Mouse (Mus musculus): ENCODE results near the gene Evl. TPM values are rescaled to one million over a fixed set of nuclear protein-coding genes. Genes with fewer than 3 reads are reported as not detected.

The Evl gene
- polyA plus RNA-seq, 1 experiment from 2014 or later, result 14.3 TPM

- H3K36me3 ChIP-seq (replicated peaks; ENCODE audit: insufficient read depth, low read length), result no peaks in the 10 kb centered on the region
- no peak overlapping the region for H3K27ac ChIP-seq (ENCODE audit: low read depth)
- ATAC-seq (no peak), DNase-seq (no peak)
- 37% methylated on average over 4 of the region's 4 CpGs for WGBS (ENCODE audit: insufficient replicate concordance)
- no peak for TF ChIP-seq CTCF (IDR thresholded peaks at IDR 0.05; ENCODE audit: low read depth)
- TF ChIP-seq EP300 (IDR thresholded peaks at IDR 0.05; ENCODE audit: low read depth), result no peak
- H3K9ac ChIP-seq (replicated peaks), result no peak overlapping the region
- no peaks in the 10 kb centered on the region for H3K27me3 ChIP-seq (ENCODE audit: insufficient read depth, low read length)
- H3K4me2 ChIP-seq (ENCODE audit: low read depth, low read length), result no peak overlapping the region
- H3K9me3 ChIP-seq (ENCODE audit: low read length), result no peaks in the 10 kb centered on the region
- H3K4me1 ChIP-seq (ENCODE audit: insufficient read depth), result no peaks in the 10 kb centered on the region
- no peak overlapping the region for H3K4me3 ChIP-seq (ENCODE audit: low read depth, low read length)
Observed at GRCm38 (mm10) chr12:108600864-108601263, 46.3 kb downstream of the Evl start.

GRCm38 (mm10) chr12:108601326-108601725 is 46.8 kb downstream of the Evl start:
- Histone ChIP-seq H3K4me1 (ENCODE audit: insufficient read depth) (no peaks in the 10 kb centered on the region), H3K27ac (ENCODE audit: low read depth) (no peak overlapping the region), H3K4me2 (ENCODE audit: low read depth, low read length) (no peak overlapping the region), H3K9ac (replicated peaks) (no peak overlapping the region), H3K9me3 (ENCODE audit: low read length) (no peaks in the 10 kb centered on the region), H3K4me3 (ENCODE audit: low read depth, low read length) (no peak overlapping the region), H3K36me3 (replicated peaks; ENCODE audit: insufficient read depth, low read length) (no peaks in the 10 kb centered on the region), H3K27me3 (ENCODE audit: insufficient read depth, low read length) (no peaks in the 10 kb centered on the region)
- DNase-seq, result no peak
- no peak for TF ChIP-seq EP300 (IDR thresholded peaks at IDR 0.05; ENCODE audit: low read depth)
- no peak for TF ChIP-seq CTCF (IDR thresholded peaks at IDR 0.05; ENCODE audit: low read depth)
- no peak for ATAC-seq
- WGBS (ENCODE audit: insufficient replicate concordance), result 59% methylated on average over 8 of the region's 8 CpGs

- no peak for DNase-seq
- no peaks in the 10 kb centered on the region for H3K27me3 ChIP-seq (ENCODE audit: insufficient read depth, low read length)
- no peak for ATAC-seq
- no peak for TF ChIP-seq CTCF (IDR thresholded peaks at IDR 0.05; ENCODE audit: low read depth)
- TF ChIP-seq EP300 (IDR thresholded peaks at IDR 0.05; ENCODE audit: low read depth), result no peak
- H3K27ac ChIP-seq (ENCODE audit: low read depth), result no peak overlapping the region
- H3K9me3 ChIP-seq (ENCODE audit: low read length), result no peaks in the 10 kb centered on the region
- H3K4me2 ChIP-seq (ENCODE audit: low read depth, low read length), result no peak overlapping the region
- H3K9ac ChIP-seq (replicated peaks), result no peak overlapping the region
- no peak overlapping the region for H3K4me3 ChIP-seq (ENCODE audit: low read depth, low read length)
- H3K4me1 ChIP-seq (ENCODE audit: insufficient read depth), result no peaks in the 10 kb centered on the region
- no peaks in the 10 kb centered on the region for H3K36me3 ChIP-seq (replicated peaks; ENCODE audit: insufficient read depth, low read length)
Observed at GRCm38 (mm10) chr12:108604546-108604945, 50.0 kb downstream of the Evl start.

GRCm38 (mm10) chr12:108605521-108606281 is 51.2 kb downstream of the Evl start:
- H3K4me3 ChIP-seq (ENCODE audit: low read depth, low read length), result no peak overlapping the region
- no peak overlapping the region for H3K27ac ChIP-seq (ENCODE audit: low read depth)
- no peak for TF ChIP-seq CTCF (IDR thresholded peaks at IDR 0.05; ENCODE audit: low read depth)
- TF ChIP-seq EP300 (IDR thresholded peaks at IDR 0.05; ENCODE audit: low read depth), result no peak
- no peak for DNase-seq
- H3K9me3 ChIP-seq (ENCODE audit: low read length), result no peaks in the 10 kb centered on the region
- H3K9ac ChIP-seq (replicated peaks), result no peak overlapping the region
- WGBS (ENCODE audit: insufficient replicate concordance), result 62% methylated on average over 12 of the region's 12 CpGs
- H3K4me2 ChIP-seq (ENCODE audit: low read depth, low read length), result no peak overlapping the region
- no peaks in the 10 kb centered on the region for H3K4me1 ChIP-seq (ENCODE audit: insufficient read depth)
- no peaks in the 10 kb centered on the region for H3K27me3 ChIP-seq (ENCODE audit: insufficient read depth, low read length)
- ATAC-seq, result no peak
- no peaks in the 10 kb centered on the region for H3K36me3 ChIP-seq (replicated peaks; ENCODE audit: insufficient read depth, low read length)

- no peaks in the 10 kb centered on the region for H3K27me3 ChIP-seq (ENCODE audit: insufficient read depth, low read length)
- DNase-seq, result no peak
- no peak overlapping the region for H3K27ac ChIP-seq (ENCODE audit: low read depth)
- H3K4me3 ChIP-seq (ENCODE audit: low read depth, low read length), result no peak overlapping the region
- H3K36me3 ChIP-seq (replicated peaks; ENCODE audit: insufficient read depth, low read length), result no peaks in the 10 kb centered on the region
- WGBS (ENCODE audit: insufficient replicate concordance), result 70% methylated on average over 7 of the region's 7 CpGs
- H3K9ac ChIP-seq (replicated peaks), result no peak overlapping the region
- no peak for ATAC-seq
- H3K4me2 ChIP-seq (ENCODE audit: low read depth, low read length), result no peak overlapping the region
- no peaks in the 10 kb centered on the region for H3K9me3 ChIP-seq (ENCODE audit: low read length)
- TF ChIP-seq CTCF (IDR thresholded peaks at IDR 0.05; ENCODE audit: low read depth) (no peak), EP300 (IDR thresholded peaks at IDR 0.05; ENCODE audit: low read depth) (no peak)
- no peaks in the 10 kb centered on the region for H3K4me1 ChIP-seq (ENCODE audit: insufficient read depth)
Observed at GRCm38 (mm10) chr12:108606321-108606720, 51.8 kb downstream of the Evl start.

GRCm38 (mm10) chr12:108609446-108609845 is 54.9 kb downstream of the Evl start:
- H3K27me3 ChIP-seq (ENCODE audit: insufficient read depth, low read length), result no peaks in the 10 kb centered on the region
- no peaks in the 10 kb centered on the region for H3K36me3 ChIP-seq (replicated peaks; ENCODE audit: insufficient read depth, low read length)
- H3K4me2 ChIP-seq (ENCODE audit: low read depth, low read length), result no peak overlapping the region
- H3K9ac ChIP-seq (replicated peaks), result no peak overlapping the region
- DNase-seq (no peak), ATAC-seq (peak; percentile 38)
- H3K27ac ChIP-seq (ENCODE audit: low read depth), result no peak overlapping the region
- peak; percentile 46; the same call in 1 of the 2 replicates for TF ChIP-seq EP300 (IDR thresholded peaks at IDR 0.05; ENCODE audit: low read depth)
- no peak for TF ChIP-seq CTCF (IDR thresholded peaks at IDR 0.05; ENCODE audit: low read depth)
- H3K9me3 ChIP-seq (ENCODE audit: low read length), result no peaks in the 10 kb centered on the region
- H3K4me3 ChIP-seq (ENCODE audit: low read depth, low read length), result no peak overlapping the region
- H3K4me1 ChIP-seq (ENCODE audit: insufficient read depth), result no peaks in the 10 kb centered on the region
- 58% methylated on average over 3 of the region's 3 CpGs for WGBS (ENCODE audit: insufficient replicate concordance)
